Mouse (Mus musculus) left cerebral cortex, postnatal 25 days (tissue): ENCODE results near the gene Brsk1. TPM values are rescaled to one million over a fixed set of nuclear protein-coding genes. Genes with fewer than 3 reads are reported as not detected.

Experiments
- DNase-seq, 2 experiments: peaks; one replicate each; pipeline ENCODE4 v3.0.0; 2022; ENCODE audit warnings: low spot score in 2 of 2, mixed read lengths in 1 of 2
- intact Hi-C: fragments of 180-260 bp; cut with DNase I; formaldehyde crosslinking; loops from one replicate; pipeline ENCODE4 v1.15.1; 2025
- total RNA-seq, 2 experiments: library from RNA; stranded (reverse); gene quantifications; 2 replicates each; pipeline ENCODE4 v1.2.3; 2021

Gene Brsk1
- total RNA-seq, 2 experiments from 2014 or later: 394 to 407 TPM

DNA sequence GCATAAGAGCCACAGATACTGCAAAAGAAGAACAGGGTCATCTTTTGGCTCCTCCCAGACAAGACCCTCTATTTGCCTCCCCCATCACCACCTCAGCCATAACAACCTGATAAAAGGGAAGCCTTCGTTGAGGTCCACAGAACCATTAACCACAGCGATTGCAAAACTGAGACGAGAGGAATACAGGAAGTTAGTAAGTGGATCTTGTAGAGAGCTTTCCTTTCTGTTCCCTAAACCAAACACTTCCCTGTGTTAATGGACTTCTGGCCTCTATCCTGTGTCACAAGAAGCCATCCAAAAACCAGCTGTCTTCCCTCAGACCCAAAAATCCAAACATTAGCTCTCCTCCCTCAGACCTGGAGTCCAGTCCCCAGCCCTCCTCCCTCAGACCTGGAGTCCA lies 34.0 kb downstream of the Brsk1 start:
- DNase-seq: no peak
- intact Hi-C loops: no loop called here

- intact Hi-C loops: no loop called here
- DNase-seq: no peak
These were observed 34.8 kb downstream of the Brsk1 start, which contains the start of gene Tmem150b for GRCm38 (mm10) chr7:4725169-4725568. Tmem150b (minus strand) TSS chr7:4725249.

GRCm38 (mm10) chr7:4731090-4731489 lies 40.7 kb downstream of the Brsk1 start:
- intact Hi-C loops: no loop called here
- no peak for DNase-seq

GRCm38 (mm10) chr7:4732968-4733392 lies 42.6 kb downstream of the Brsk1 start:
- intact Hi-C loops: no loop called here
- no peak for DNase-seq

DNA sequence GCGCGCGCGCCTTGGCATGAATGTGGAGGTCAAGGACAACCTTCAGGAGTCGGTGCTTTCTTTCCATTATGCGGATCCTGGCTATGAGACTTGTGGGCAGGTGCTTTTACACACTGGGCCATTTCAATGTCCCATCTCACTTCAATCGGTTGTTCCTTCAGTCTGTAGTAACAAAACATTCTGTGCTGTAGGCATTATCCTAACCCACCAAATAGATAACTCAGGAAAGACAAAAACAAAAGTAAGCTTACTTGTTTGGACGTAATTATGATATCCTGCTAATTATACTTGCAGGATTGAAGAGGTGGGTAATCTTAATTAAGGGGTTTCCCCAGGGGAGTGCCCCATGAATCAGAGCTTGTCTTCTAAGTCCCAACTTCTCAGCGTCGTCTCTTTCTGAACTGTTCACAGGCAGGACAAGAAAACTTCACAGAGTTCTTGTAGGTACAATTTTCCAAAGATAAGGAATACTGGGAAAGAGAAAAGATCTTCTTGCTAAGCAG lies 48.7 kb downstream of the Brsk1 start:
- DNase-seq: no peak
- intact Hi-C loops: loop anchor here (2.0 kb wide), 1 partner anchor 54 kb away; the partner anchor contains the start of gene Rpl28

- intact Hi-C loops: loop anchor here (2.0 kb wide), 1 partner anchor 53 kb away; the partner anchor contains the start of gene Rpl28
- DNase-seq: peak; percentile 98 to 100
These were observed 49.3 kb downstream of the Brsk1 start, which contains the start of gene Kmt5c for GRCm38 (mm10) chr7:4739544-4740275. Kmt5c (plus strand) TSS chr7:4740115.

- intact Hi-C loops: no loop called here
- no peak for DNase-seq
These were observed 49.9 kb downstream of the Brsk1 start for GRCm38 (mm10) chr7:4740309-4740727.

- intact Hi-C loops: no loop called here
These were observed 50.7 kb downstream of the Brsk1 start for GRCm38 (mm10) chr7:4741151-4741550.

GRCm38 (mm10) chr7:4741672-4742481 lies 51.5 kb downstream of the Brsk1 start:
- intact Hi-C loops: no loop called here
- no peak for DNase-seq

More at GRCm38 (mm10) chr7:4741151-4741550, 50.7 kb downstream of the Brsk1 start:
- DNase-seq: peak in 1 of 2 experiments; percentile 24

DNA sequence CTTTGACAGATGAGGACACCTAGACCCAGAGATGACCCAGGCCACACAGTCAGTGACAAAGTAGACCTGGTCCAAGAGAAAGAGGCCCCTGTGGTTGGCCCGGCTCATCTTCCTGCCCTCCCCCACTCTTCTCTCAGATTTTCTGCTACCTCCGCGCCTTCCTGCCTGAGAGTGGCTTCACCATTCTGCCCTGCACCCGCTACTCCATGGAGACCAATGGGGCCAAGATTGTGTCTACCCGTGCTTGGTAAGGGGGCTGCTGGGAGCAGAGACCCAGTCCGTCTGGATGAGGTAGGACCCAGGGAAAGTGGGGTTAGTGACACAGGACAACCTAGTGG lies 52.0 kb downstream of the Brsk1 start:
- intact Hi-C loops: no loop called here
- DNase-seq: no peak

DNA sequence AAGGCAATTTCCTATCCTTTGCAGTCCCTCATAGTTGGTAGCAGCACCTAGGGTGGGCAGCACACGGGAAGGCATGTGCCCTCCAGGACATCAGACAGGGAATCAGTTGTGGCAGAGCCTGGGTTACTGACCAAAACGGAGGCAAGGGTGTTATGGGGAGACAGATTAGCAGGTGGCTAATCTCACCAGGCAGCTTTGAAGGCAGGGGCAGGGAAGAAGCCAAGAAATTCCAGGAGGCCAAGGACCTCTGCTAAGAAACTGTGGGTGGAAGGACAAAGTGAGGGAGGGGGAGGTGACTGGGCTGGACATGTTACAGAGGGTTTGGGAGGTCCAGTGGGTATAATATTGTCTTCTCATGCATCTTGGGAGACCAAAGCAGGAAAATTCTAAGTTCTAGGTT lies 53.0 kb downstream of the Brsk1 start:
- DNase-seq: no peak
- intact Hi-C loops: no loop called here

DNA sequence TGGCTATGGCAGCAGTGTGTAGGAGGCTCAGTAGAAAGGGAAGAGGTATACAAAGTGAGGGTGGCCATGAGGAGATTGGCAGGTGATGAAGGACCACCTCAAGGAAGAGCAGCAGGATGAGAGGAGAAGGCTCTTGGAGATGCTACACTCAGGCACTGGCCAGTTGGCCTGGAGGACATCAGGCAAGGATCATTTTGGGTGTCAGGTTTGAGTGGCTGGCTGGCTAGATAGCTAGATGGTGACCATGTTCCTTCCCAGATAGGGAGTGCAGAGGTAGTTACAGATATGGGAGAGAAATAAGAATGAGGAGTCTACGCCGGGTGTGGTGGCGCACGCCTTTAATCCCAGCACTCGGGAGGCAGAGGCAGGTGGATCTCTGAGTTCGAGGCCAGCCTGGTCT lies 54.5 kb downstream of the Brsk1 start:
- DNase-seq: no peak
- intact Hi-C loops: no loop called here

DNA sequence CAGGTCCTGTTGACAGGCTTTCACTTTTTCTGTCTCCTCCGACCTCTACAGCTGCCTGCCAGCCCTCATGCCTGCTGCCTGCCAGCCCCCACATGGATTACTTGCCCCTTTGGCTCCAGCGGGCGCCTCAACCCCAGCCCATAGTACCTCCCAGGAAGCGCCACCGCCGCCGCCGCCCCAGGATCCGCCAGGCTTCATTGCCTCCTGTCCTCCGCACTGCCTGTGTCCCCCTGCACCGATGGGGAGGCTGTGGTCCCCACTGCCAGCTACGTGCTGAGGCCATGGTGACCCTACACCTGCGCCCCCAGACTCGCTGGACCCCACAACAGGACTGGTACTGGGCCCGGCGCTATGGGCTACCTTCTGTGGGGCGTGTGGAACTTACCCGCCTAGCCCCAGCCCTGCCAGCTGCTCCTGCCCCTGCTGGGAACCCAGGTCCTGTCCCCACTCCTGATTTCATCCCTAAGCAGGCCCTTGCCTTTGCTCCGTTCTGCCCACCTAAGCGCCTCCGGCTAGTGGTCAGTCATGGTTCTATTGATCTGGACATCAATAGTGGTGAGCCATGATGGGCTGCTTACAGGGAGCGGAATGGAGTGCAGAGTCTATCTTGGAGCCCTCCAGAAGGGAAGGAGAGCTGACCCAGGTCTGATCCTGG lies 56.0 kb downstream of the Brsk1 start:
- DNase-seq: no peak
- intact Hi-C loops: no loop called here

DNA sequence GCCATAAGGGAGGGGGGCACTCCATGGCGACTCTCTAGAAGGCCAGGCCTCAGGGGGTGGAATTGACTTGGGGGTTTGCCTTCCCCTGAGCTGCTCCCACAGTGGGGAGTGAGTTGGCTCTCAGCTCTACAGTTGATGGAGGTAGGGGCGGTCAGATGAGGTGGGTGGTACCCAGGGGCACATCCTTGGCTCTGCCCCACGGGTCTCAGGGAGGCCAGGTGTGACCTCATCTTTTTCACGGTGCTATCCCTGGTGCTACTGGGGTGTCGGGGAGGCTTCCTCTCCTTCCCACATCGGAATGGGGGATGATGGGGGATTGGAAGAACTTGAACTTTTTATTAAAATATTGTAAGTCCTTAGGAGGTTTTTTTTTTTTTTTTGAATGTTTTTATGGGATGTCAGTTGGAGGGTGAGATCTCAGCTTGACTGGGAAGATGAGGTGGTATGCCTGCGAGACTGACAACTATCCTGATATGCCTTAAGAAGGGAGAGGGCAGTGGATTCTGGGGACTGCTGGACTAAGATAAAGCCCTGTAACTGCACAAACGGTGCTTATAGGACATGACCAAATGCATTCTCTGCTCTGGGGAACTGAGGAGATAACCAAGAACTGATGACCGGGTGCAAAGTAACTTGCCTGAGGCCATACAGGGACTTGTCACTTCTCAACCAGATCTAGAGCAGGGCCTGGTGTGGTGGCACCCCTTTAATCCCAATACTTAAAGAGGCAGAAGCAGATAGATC lies 56.9 kb downstream of the Brsk1 start:
- DNase-seq: no peak
- intact Hi-C loops: no loop called here

GRCm38 (mm10) chr7:4748321-4748720 lies 57.9 kb downstream of the Brsk1 start:
- no peak for DNase-seq
- intact Hi-C loops: no loop called here

DNA sequence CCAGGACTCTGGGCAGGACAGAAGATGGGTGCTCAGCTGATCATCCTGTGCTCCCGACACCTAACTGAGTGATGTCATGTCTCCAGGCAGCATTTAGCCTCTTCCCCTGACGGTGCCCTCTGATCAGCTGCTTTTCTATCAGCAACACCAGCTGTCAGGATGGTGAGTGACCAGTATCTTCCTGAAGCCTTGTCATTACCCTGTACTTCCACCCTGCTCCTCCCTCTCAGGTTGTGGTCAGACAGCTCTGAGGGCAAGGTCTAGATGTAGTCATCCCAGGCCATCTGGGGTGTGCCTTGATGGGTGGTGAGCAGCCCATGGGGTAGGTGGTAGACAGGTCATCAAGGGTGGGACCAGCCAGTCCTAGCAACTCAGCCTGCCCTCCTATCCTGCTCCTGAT lies 58.8 kb downstream of the Brsk1 start:
- no peak for DNase-seq
- intact Hi-C loops: no loop called here

GRCm38 (mm10) chr7:4751971-4752820 lies 61.8 kb downstream of the Brsk1 start:
- intact Hi-C loops: no loop called here
- no peak for DNase-seq

DNA sequence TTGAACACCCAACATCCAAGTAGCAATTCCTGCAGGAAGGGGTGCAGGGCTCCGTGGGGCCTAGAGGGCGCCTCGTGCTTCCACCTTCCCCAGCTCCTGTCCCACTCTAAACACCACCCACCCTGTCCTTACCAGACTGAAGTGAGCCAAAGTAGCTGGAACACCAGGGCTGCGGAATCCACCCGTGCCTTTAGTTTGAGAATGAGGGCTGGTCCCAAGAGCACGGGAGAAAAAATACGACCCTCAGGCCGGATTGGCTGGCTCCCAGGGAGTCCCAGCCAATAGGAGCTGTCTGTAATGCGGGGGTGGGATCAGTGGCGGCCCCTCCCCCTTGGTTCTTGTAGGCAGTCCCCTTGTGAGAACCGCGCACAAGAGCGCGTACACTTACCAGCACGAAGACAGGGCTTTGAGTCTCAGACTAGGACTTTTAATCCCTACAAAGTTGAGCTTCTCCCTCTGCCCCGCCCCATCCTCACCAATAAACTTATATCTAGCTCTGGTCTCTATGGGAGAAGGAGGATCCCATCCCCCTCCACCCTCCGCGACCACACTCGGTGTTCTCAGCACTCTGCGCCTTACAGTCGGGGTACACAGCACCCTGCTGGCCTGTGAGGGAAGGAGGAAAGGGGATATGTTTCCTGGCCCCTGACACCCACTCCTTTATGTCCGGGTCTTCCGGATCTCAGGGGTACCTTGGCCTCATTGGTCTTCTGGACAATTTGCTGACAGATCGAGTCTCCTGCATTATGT lies 62.6 kb downstream of the Brsk1 start, which contains the start of gene Cox6b2:
Gene Cox6b2 (minus strand): TSS at position 274 of the 750 bp plus-strand sequence.
- peak; percentile 45 to 62 for DNase-seq

More for the DNA sequence above, 62.6 kb downstream of the Brsk1 start, which contains the start of gene Cox6b2:
- intact Hi-C loops: no loop called here
